Mouse (Mus musculus) neural tube, embryonic 14.5 days (tissue): ENCODE data around the gene Angptl4. TPM values are rescaled to one million over a fixed set of nuclear protein-coding genes. Genes with fewer than 3 reads are reported as not detected.
"Not testable (repeated sequence)": the region's sequence is repeated elsewhere in the genome, so short reads cannot be mapped to it uniquely, and the experiment has no call there.

ENCODE experiments used
- ATAC-seq: fragments of 200-750 bp; cut with Nextera tagmentation; 2 replicates; pipeline ENCODE4 v1.8.0; 2017; ENCODE audit warnings: low read depth, mild to moderate bottlenecking, moderate TSS enrichment, moderate library complexity
- H3K27ac ChIP-seq: fragments of 300-500 bp; sonication (generic); 2 replicates; pipeline ENCODE4 v1.5.1; 2014; ENCODE audit warnings: low read depth, mild to moderate bottlenecking, control low read depth, low read length, moderate library complexity, mixed read lengths
- H3K27me3 ChIP-seq: fragments of 300-500 bp; sonication (generic); 2 replicates; pipeline ENCODE4 v1.6.1; 2014; ENCODE audit warnings: low read length; ENCODE audit not compliant: control insufficient read depth, insufficient read depth
- H3K36me3 ChIP-seq: fragments of 300-500 bp; sonication (generic); 2 replicates; pipeline ENCODE4 v1.6.1; 2014; ENCODE audit warnings: low read length, mixed read lengths; ENCODE audit not compliant: control insufficient read depth, insufficient read depth
- H3K4me1 ChIP-seq: fragments of 300-500 bp; sonication (generic); 2 replicates; pipeline ENCODE4 v1.6.1; 2014; ENCODE audit warnings: low read length; ENCODE audit not compliant: control insufficient read depth, insufficient read depth
- H3K4me2 ChIP-seq: fragments of 300-500 bp; sonication (generic); 2 replicates; pipeline ENCODE4 v1.6.1; 2014; ENCODE audit warnings: mild to moderate bottlenecking, low read depth, low read length, control low read depth
- H3K4me3 ChIP-seq: fragments of 300-500 bp; sonication (generic); 2 replicates; pipeline ENCODE4 v1.5.1; 2014; ENCODE audit warnings: low read depth, low read length, control low read depth, mixed read lengths
- H3K9ac ChIP-seq: fragments of 300-500 bp; sonication (generic); replicated peaks from 2 replicates; pipeline ENCODE4 v1.6.1; 2014; ENCODE audit warnings: low read depth, mild to moderate bottlenecking, control low read depth, low read length, mixed read lengths
- H3K9me3 ChIP-seq: fragments of 300-500 bp; sonication (generic); 2 replicates; pipeline ENCODE4 v1.6.1; 2016; ENCODE audit warnings: low read length; ENCODE audit not compliant: control insufficient read depth
- WGBS: fragments of 180-500 bp; shearing (Covaris S2); extraction: QIAGEN DNeasy Blood & Tissue Kit; methylation state at CpG from one replicate; pipeline ENCODE4 v1.1.7; 2014; 5-methylcytosine and 5-hydroxymethylcytosine counted together
- polyA plus RNA-seq: library from polyadenylated mRNA; unstranded; fragments of >200 nt; fragmentation: Nextera tagmentation; extraction: Ambion mirVana; gene quantifications from 2 replicates; pipeline ENCODE4 v1.2.1, GENCODE M21; 2014

Angptl4 gene
- polyA plus RNA-seq, 1 experiment from 2014 or later: 9.7 TPM

DNA sequence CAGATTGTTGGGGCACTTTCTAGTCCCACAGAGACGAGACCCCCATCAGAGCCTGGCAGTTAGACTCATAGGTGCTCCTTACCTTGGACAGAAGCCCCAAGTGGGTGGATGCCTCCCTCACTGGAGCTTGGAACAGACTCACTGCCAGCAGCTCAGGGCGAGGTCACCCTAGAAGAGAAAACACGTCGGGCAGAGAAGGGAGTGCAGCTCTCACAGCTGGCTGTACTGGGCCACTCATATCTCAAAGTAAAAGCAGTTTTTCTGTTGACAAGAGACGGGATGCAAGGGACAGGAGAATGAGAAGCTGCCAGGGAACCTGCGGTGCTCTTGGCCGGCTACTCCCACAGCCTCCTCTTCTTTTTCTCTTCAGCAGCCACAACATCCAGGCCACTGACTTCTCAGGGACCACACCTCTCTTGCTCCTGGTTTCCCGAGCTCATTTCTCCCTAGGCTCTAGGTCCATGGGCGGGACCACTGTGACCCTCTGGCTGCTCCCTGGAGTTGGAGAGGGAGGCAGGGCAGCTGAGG, 49.0 kb downstream of the Angptl4 start:
- H3K9ac ChIP-seq, H3K36me3 ChIP-seq, H3K9me3 ChIP-seq, H3K4me2 ChIP-seq, ATAC-seq, H3K27ac ChIP-seq, H3K27me3 ChIP-seq, H3K4me3 ChIP-seq, H3K4me1 ChIP-seq: not testable (repeated sequence)
- WGBS: 80% methylated on average over 9 of the region's 9 CpGs

GRCm38 (mm10) chr17:33729215-33729614, 52.4 kb downstream of the Angptl4 start:
- Histone ChIP-seq H3K4me1 (no peaks in the 10 kb centered on the region), H3K9me3 (no peaks in the 10 kb centered on the region), H3K27me3 (no peaks in the 10 kb centered on the region), H3K27ac (no peak overlapping the region), H3K9ac (no peak overlapping the region), H3K4me2 (no peak overlapping the region), H3K4me3 (no peak overlapping the region), H3K36me3 (no peaks in the 10 kb centered on the region)
- 73% methylated on average over 2 of the region's 2 CpGs for WGBS
- no peak for ATAC-seq

GRCm38 (mm10) chr17:33728396-33728795, 53.2 kb downstream of the Angptl4 start:
- H3K9ac ChIP-seq: no peak overlapping the region
- no peaks in the 10 kb centered on the region for H3K9me3 ChIP-seq
- H3K4me3 ChIP-seq: no peak overlapping the region
- H3K27me3 ChIP-seq: no peaks in the 10 kb centered on the region
- no peak overlapping the region for H3K27ac ChIP-seq
- ATAC-seq: no peak
- H3K36me3 ChIP-seq: no peaks in the 10 kb centered on the region
- 76% methylated on average over 2 of the region's 2 CpGs for WGBS
- no peak overlapping the region for H3K4me2 ChIP-seq
- H3K4me1 ChIP-seq: no peaks in the 10 kb centered on the region

Other genes starting within 250 kb of the Angptl4 start
- 1.0 and 2.8 TPM in 2 replicates for gene Myo1f, start 226.1 kb downstream of the Angptl4 start, polyA plus RNA-seq
- gene Zfp414, start 152.7 kb downstream of the Angptl4 start, polyA plus RNA-seq: 91.1 and 111 TPM in 2 replicates
- 0.68 and 0.71 TPM in 2 replicates for gene Pram1, start 143.8 kb downstream of the Angptl4 start, polyA plus RNA-seq
- gene Hnrnpm, start 95.0 kb downstream of the Angptl4 start, polyA plus RNA-seq: 172 and 220 TPM in 2 replicates
- 69.1 and 73.5 TPM in 2 replicates for gene March2, start 63.2 kb downstream of the Angptl4 start, polyA plus RNA-seq
- gene Rab11b, start 21.3 kb downstream of the Angptl4 start, polyA plus RNA-seq: 449 and 532 TPM in 2 replicates
- 40.1 and 42.1 TPM in 2 replicates for gene Kank3, start 28.7 kb upstream of the Angptl4 start, polyA plus RNA-seq
- 550 and 584 TPM in 2 replicates for gene Rps28, start 42.7 kb upstream of the Angptl4 start, polyA plus RNA-seq
- gene Ndufa7, start 42.7 kb upstream of the Angptl4 start, polyA plus RNA-seq: 529 and 591 TPM in 2 replicates
- gene Cd320, start 61.3 kb upstream of the Angptl4 start, polyA plus RNA-seq: 52.1 and 54.1 TPM in 2 replicates
- not detected in 2 replicates for gene Gm7029, start 92.0 kb upstream of the Angptl4 start, polyA plus RNA-seq
- 1.1 and 1.6 TPM in 2 replicates for gene Kifc1, start 108.8 kb upstream of the Angptl4 start, polyA plus RNA-seq
- 0.70 and 0.79 TPM in 2 replicates for gene Platr17, start 123.3 kb upstream of the Angptl4 start, polyA plus RNA-seq
- gene Daxx, start 127.6 kb upstream of the Angptl4 start, polyA plus RNA-seq: 46.0 and 54.1 TPM in 2 replicates
- 35.7 and 36.2 TPM in 2 replicates for gene Tapbp, start 134.1 kb upstream of the Angptl4 start, polyA plus RNA-seq
- 6.5 and 8.9 TPM in 2 replicates for gene Zbtb22, start 134.1 kb upstream of the Angptl4 start, polyA plus RNA-seq
- 48.8 and 51.3 TPM in 2 replicates for gene Rgl2, start 147.7 kb upstream of the Angptl4 start, polyA plus RNA-seq
- 168 TPM in 2 replicates for gene Pfdn6, start 158.5 kb upstream of the Angptl4 start, polyA plus RNA-seq
- gene Wdr46, start 158.8 kb upstream of the Angptl4 start, polyA plus RNA-seq: 18.9 TPM in 2 replicates
- gene B3galt4, start 169.7 kb upstream of the Angptl4 start, polyA plus RNA-seq: 6.2 and 8.9 TPM in 2 replicates
- 57.9 and 59.9 TPM in 2 replicates for gene Vps52, start 174.0 kb upstream of the Angptl4 start, polyA plus RNA-seq
- 825 and 874 TPM in 2 replicates for gene Rps18, start 174.2 kb upstream of the Angptl4 start, polyA plus RNA-seq
- gene H2-K1, start 218.5 kb upstream of the Angptl4 start, polyA plus RNA-seq: 8.6 and 10.9 TPM in 2 replicates
- gene Ring1, start 242.8 kb upstream of the Angptl4 start, polyA plus RNA-seq: 5.6 and 7.3 TPM in 2 replicates
- 70.1 and 72.1 TPM in 2 replicates for gene H2-Ke6, start 246.2 kb upstream of the Angptl4 start, polyA plus RNA-seq
- 77.9 and 90.8 TPM in 2 replicates for gene Slc39a7, start 249.9 kb upstream of the Angptl4 start, polyA plus RNA-seq
- gene Rxrb, start 250.0 kb upstream of the Angptl4 start, polyA plus RNA-seq: 29.1 and 30.8 TPM in 2 replicates